Mouse (Mus musculus): ENCODE data around the gene Inhba.

The Inhba gene

GRCm38 (mm10) chr13:16023070-16024039, 11.7 kb downstream of the Inhba start:
- no peak for DNase-seq (ENCODE audit: low spot score)

DNA sequence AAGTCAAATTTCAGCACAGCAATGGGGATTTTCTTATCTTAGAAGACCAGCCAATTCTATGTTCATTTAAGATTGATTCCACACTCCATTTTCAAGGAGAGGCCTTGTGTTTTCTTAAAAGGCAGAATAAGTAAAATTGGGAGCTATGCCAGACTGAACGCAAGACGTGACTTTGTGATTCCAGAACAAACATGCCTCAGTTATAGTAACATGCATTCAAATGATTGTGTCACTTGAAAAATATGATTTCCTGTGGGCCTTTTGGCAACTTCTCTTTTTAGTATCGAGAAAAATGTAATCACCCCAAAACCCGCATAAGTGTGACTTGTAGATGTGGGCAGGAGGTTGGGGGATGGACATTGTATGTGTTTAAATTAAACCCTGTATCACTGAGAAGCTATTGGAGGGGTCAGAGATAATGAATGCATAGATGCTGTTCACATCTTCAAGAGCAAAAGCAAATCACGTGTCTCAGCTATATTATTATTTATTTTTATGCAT, 19.0 kb downstream of the Inhba start:
- DNase-seq (ENCODE audit: low spot score): no peak

GRCm38 (mm10) chr13:16032425-16032824, 20.8 kb downstream of the Inhba start:
- DNase-seq (ENCODE audit: low spot score): no peak

DNA sequence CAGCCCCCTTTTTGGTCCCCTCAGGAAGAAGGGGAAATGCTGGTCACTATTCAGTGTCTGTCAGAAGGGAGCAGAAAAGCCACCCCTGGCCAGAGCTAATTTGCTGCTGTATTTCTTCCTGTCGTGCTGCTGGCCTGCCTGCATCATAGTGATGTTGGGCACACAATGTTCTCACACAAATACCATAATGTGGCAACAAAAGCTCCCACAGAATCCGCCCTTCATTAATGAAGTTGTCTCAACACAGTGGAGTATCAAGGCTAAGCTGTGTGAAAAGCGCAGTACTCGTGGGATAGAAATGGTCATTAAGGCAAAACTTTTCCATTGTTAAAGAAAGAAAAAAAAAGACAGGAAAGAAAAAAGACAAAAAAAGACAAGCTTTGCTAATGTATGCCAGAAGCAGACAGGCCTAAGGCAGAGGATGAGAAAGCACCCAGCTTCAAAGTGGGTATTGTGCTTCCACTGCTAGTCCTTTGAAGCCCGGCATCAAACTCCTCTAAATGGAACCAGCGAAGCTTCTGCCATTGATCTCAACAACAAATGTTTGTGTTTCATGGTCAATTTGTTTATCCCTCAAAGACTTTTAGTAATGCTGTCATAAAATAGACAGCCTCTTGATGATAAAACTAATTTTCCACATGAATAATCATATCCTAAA, 21.4 kb downstream of the Inhba start:
- DNase-seq (ENCODE audit: low spot score): no peak

DNA sequence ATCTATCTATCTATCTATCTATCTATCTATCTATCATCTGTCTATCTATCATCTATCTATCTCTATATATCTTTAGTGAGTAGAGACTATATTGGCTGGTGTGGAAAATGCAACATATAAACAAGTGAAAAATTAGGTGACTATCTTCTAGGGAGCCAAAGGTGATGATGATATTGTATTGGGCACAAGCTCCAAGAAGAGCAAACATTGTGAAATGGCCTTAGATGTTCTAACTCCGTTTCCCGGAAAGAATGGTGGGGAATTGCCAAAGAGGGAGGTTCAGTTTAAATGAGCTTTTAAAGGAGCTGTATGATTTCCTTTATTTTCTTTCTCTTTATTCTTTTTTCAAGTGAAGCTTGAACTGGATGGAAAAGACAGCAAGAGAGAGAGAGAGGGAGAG, 57.4 kb downstream of the Inhba start:
- DNase-seq (ENCODE audit: low spot score): no peak

DNA sequence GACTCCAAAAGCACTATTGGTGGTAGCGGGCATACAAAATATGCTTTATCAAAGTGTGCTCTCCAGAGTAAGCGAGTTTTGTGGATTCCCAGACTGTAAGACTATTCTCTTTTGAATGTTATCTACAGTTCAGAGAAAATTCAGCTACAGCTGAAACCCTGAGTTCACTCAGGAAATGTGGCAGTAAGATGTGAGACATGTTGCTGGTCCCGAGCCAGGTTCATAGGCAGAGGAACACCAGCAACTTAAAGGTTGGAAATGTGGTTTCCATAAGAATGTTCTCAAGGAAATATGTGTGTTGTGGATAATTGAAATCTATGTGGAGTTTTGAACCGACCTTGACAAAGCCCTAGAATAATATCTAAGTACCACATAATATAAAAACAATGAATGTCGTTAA, 65.6 kb downstream of the Inhba start:
- no peak for DNase-seq (ENCODE audit: low spot score)

DNA sequence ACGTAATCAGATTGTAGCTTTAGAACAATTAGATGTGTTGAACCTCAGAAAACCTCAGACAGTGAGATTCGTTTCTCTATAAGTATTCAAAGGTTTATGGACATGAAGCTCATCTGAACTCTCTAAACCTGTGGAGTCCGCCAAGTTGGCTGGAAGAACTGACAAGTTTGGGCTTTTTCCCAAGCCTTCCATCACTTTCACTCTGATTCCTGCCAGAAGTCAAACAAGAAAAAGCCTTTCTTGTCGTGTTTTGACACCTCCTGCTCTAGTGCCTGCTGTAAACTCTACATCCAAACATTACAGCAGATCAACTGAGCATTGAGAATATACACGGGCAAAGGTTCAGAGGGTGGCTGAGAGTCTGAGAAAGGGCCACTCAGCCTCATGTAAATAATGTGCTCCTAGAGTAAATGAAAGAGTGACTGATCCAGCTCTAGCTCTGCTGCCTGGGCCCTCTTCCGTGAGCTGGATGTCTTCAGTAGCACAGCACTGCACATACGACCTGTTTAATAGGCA, 66.6 kb downstream of the Inhba start:
- DNase-seq (ENCODE audit: low spot score): no peak

DNA sequence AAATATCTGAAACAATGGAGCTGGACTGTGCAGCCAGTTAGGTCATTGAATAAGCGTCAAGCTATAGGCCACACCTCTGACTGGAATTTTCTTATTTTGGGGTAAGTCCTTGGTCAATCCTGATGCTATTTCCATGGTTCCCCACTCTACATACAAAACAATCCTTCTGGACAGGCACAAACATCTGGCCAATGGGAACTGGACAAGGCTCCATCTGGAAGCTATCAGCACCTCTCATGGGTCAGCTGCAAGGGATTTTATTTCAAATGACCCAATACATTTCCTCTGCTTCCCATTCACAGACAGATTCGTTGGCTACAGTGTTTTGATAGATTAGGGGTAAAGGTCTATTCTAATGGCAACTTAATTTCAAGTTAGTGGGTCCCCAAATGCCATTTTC, 68.6 kb downstream of the Inhba start:
- DNase-seq (ENCODE audit: low spot score): no peak

Data from ovary, adult 18-20 months (tissue).